Mouse (Mus musculus) spleen, postnatal 14 days (tissue): ENCODE data around the gene Cdk9.

Experiments
- DNase-seq, 2 experiments: peaks; one replicate each; pipeline ENCODE4 v3.0.0; 2021 to 2022; ENCODE audit warnings: low spot score in 2 of 2

The Cdk9 gene

GRCm38 (mm10) chr2:32712934-32713817, at the start of gene Cdk9:
Cdk9 (minus strand) TSS chr2:32713076.
- DNase-seq = peak; percentile 84 to 93

- DNase-seq = no peak
Observed at GRCm38 (mm10) chr2:32761859-32762258, 49.0 kb upstream of the Cdk9 start.

- DNase-seq = no peak
Observed at GRCm38 (mm10) chr2:32761361-32761760, 48.5 kb upstream of the Cdk9 start.

- DNase-seq = no peak
Observed at GRCm38 (mm10) chr2:32759001-32759400, 46.1 kb upstream of the Cdk9 start.

- no peak for DNase-seq
Observed at GRCm38 (mm10) chr2:32758503-32758902, 45.6 kb upstream of the Cdk9 start.

GRCm38 (mm10) chr2:32757056-32757845, 44.4 kb upstream of the Cdk9 start, which contains the start of gene Tor2a:
Tor2a (plus strand) TSS chr2:32757234.
- peak; percentile 92 to 94 for DNase-seq

GRCm38 (mm10) chr2:32756674-32757055, 43.8 kb upstream of the Cdk9 start:
- no peak for DNase-seq

GRCm38 (mm10) chr2:32752181-32752580, 39.3 kb upstream of the Cdk9 start:
- DNase-seq = no peak

- DNase-seq = no peak
Observed at GRCm38 (mm10) chr2:32751665-32752033, 38.8 kb upstream of the Cdk9 start.

- no peak for DNase-seq
Observed at GRCm38 (mm10) chr2:32750887-32751664, 38.2 kb upstream of the Cdk9 start.

- no peak for DNase-seq
Observed at GRCm38 (mm10) chr2:32750199-32750598, 37.3 kb upstream of the Cdk9 start.

GRCm38 (mm10) chr2:32749082-32749481, 36.2 kb upstream of the Cdk9 start:
- no peak for DNase-seq

- no peak for DNase-seq
Observed at GRCm38 (mm10) chr2:32744272-32744982, 31.6 kb upstream of the Cdk9 start.

GRCm38 (mm10) chr2:32742173-32742531, 29.3 kb upstream of the Cdk9 start:
- no peak for DNase-seq

- no peak for DNase-seq
Observed at GRCm38 (mm10) chr2:32741273-32742172, 28.6 kb upstream of the Cdk9 start.

- DNase-seq = no peak
Observed at GRCm38 (mm10) chr2:32740916-32741272, 28.0 kb upstream of the Cdk9 start, which contains the start of gene 6330409D20Rik. 6330409D20Rik (minus strand) TSS chr2:32741016.

- DNase-seq = no peak
Observed at GRCm38 (mm10) chr2:32739311-32739710, 26.4 kb upstream of the Cdk9 start.

- no peak for DNase-seq
Observed at GRCm38 (mm10) chr2:32737008-32737407, 24.1 kb upstream of the Cdk9 start.

GRCm38 (mm10) chr2:32736306-32736829, 23.5 kb upstream of the Cdk9 start:
- no peak for DNase-seq

- DNase-seq = no peak
Observed at GRCm38 (mm10) chr2:32734933-32735332, 22.1 kb upstream of the Cdk9 start.
